11 mouse cellular contexts compared by ENCODE assay signal in genomic region chr7:35729621-35730031, GRCm38 (mm10). TPM values are rescaled to one million over a fixed set of nuclear protein-coding genes. Genes with fewer than 3 reads are reported as not detected.
DNase-seq lines count a peak whose midpoint lies in the region.
"Had no signal": no experiment of that assay in that cellular context is flagged by ENCODE, and none has a peak within 500 bp of the region (broad histone marks: within the 10 kb centered on the region; RNA-seq: fewer than 3 reads in every experiment).

No protein-coding gene starts in this region.

- no peak overlapping the region for H3K4me3 ChIP-seq in hindbrain, embryonic 10.5 days
- H3K4me3 ChIP-seq: midbrain, embryonic 15.5 days had no signal

- peaks cover 18% of the 10 kb centered on the region for H3K9me3 ChIP-seq in hindbrain, embryonic 10.5 days
- H3K9me3 ChIP-seq: midbrain, embryonic 15.5 days had no signal

- peaks cover 70% of the 10 kb centered on the region for H3K36me3 ChIP-seq in hindbrain, embryonic 10.5 days

- H3K27me3 ChIP-seq in hindbrain, embryonic 10.5 days (ENCODE audit: insufficient read depth, poor library complexity, severe bottlenecking): no peaks in the 10 kb centered on the region
- H3K27me3 ChIP-seq: midbrain, embryonic 15.5 days had no signal

- 90% methylated on average over 9 of the region's 9 CpGs for WGBS in hindbrain, embryonic 10.5 days

- DNase-seq in heart, adult 9 months (ENCODE audit: low spot score in 2 of 2): peak; percentile 7 to 27
- DNase-seq in heart, postnatal 25 days (ENCODE audit: low spot score): no peak
- DNase-seq in MEL-GATA-1-ER (ENCODE audit: extremely low read depth, low read depth): peak; percentile 24
- DNase-seq in heart, postnatal 10 days: peak; percentile 26 to 49
- DNase-seq in right cerebral cortex, postnatal 14 days: peak; percentile 31
- no peak for DNase-seq in urinary bladder, postnatal 25 days (ENCODE audit: low spot score)
- no peak for DNase-seq in hindbrain, embryonic 10.5 days (ENCODE audit: low spot score)
- no peak for DNase-seq in cerebellum, adult 11 months
- DNase-seq: cerebellum, postnatal 14 days; gastrocnemius, postnatal 25 days had no signal

- no peak overlapping the region for H3K27ac ChIP-seq in hindbrain, embryonic 10.5 days
- H3K27ac ChIP-seq: midbrain, embryonic 15.5 days had no signal

- intact Hi-C loops in heart, postnatal 25 days (cut with DNase I): no loop called here
- intact Hi-C loops in heart, postnatal 10 days (cut with DNase I): no loop called here

- no peaks in the 10 kb centered on the region for H3K4me1 ChIP-seq in hindbrain, embryonic 10.5 days (replicated peaks)
- H3K4me1 ChIP-seq: midbrain, embryonic 15.5 days had no signal

RNA-seq across cellular contexts. Expression of gene Dpy19l3, which starts 24.6 kb away (rescaled TPM):
- total RNA-seq in heart, postnatal 25 days (2021): 1 to 10 TPM; 2.1 to 4.6 TPM
- total RNA-seq in heart, postnatal 10 days (2021): 1 to 10 TPM; 8.9 to 9.0 TPM
- 25.9 and 27.9 TPM in 2 replicates for polyA plus RNA-seq in hindbrain, embryonic 10.5 days (2016; fragmentation: Nextera tagmentation; extraction: Ambion mirVana)

Comparison
In these comparisons a context has a peak if more than half of its experiments do, and no peak if none do; other contexts are left out.
1. DNase-seq: peak in heart, adult 9 months (2 of 2), MEL-GATA-1-ER (single experiment), heart, postnatal 10 days (2 of 2) and right cerebral cortex, postnatal 14 days (single experiment); none in heart, postnatal 25 days (single experiment), urinary bladder, postnatal 25 days (single experiment), hindbrain, embryonic 10.5 days (single experiment) and cerebellum, adult 11 months (single experiment).